ENCODE assay signal across 8 mouse cellular contexts in the genomic region with DNA sequence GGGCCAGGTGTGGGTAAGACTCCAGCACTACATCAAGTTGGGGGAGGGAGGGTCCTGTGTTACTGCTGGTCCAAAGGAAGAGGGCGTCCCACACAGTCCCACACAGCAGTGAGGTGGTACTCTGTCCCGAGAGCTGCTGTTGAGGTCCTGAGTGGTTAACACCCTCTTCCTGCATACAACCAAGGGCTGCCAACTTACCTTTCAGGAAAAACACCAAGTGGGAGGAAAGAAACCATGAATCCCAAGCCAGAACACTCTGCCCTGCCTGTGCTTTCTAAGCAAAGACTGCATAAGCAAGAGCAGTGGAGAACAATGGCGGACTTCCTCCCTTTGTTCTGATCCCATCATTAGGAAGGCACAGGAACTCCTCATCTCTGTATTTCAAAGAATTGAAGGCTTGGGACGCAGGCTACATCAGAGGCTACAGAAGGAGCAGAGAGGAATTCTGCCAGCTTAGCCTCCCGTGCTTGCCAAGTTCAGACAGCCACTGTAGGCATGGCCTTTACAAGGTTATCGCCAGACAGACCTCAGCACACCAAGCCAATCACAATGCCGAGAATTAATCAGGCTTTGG.
DNase-seq lines count a peak whose midpoint lies in the region; ATAC-seq and TF ChIP-seq lines count a peak whose summit lies in the region.

No protein-coding gene starts in this region.

- intact Hi-C loops in left cerebral cortex, adult 2 months (cut with DNase I): no loop called here
- intact Hi-C loops in left cerebral cortex, postnatal 25 days (cut with DNase I): no loop called here

- no peaks in the 10 kb centered on the region for H3K27me3 ChIP-seq in forebrain, embryonic 15.5 days
- no peaks in the 10 kb centered on the region for H3K27me3 ChIP-seq in midbrain, embryonic 13.5 days
- no peaks in the 10 kb centered on the region for H3K27me3 ChIP-seq in liver, postnatal 0 days (ENCODE audit: insufficient read depth, low read length)

- H3K4me1 ChIP-seq in forebrain, embryonic 15.5 days: peaks cover 23% of the 10 kb centered on the region
- H3K4me1 ChIP-seq in midbrain, embryonic 13.5 days (replicated peaks): peaks cover 24% of the 10 kb centered on the region
- peaks cover 6% of the 10 kb centered on the region; the same call in 1 of the 2 replicates for H3K4me1 ChIP-seq in liver, postnatal 0 days (ENCODE audit: insufficient read depth)

- no peak overlapping the region for H3K4me3 ChIP-seq in left cerebral cortex, adult 2 months
- no peak overlapping the region for H3K4me3 ChIP-seq in forebrain, embryonic 15.5 days
- H3K4me3 ChIP-seq in midbrain, embryonic 13.5 days (replicated peaks): no peak overlapping the region
- no peak overlapping the region for H3K4me3 ChIP-seq in liver, postnatal 0 days (ENCODE audit: low read depth, low read length)

- 33% methylated on average over 7 of the region's 7 CpGs for WGBS in forebrain, embryonic 15.5 days
- 46% methylated on average over 7 of the region's 7 CpGs for WGBS in midbrain, embryonic 13.5 days
- WGBS in liver, postnatal 0 days (ENCODE audit: insufficient replicate concordance): 80% methylated on average over 7 of the region's 7 CpGs

- no peaks in the 10 kb centered on the region for H3K36me3 ChIP-seq in forebrain, embryonic 15.5 days
- peaks cover 21% of the 10 kb centered on the region for H3K36me3 ChIP-seq in midbrain, embryonic 13.5 days
- H3K36me3 ChIP-seq in liver, postnatal 0 days (replicated peaks; ENCODE audit: insufficient read depth, low read length): peaks cover 45% of the 10 kb centered on the region

- no peak overlapping the region for H3K4me2 ChIP-seq in forebrain, embryonic 15.5 days (replicated peaks)
- peak overlapping the region; percentile 4; the same call in 1 of the 2 replicates for H3K4me2 ChIP-seq in midbrain, embryonic 13.5 days (replicated peaks)
- no peak overlapping the region for H3K4me2 ChIP-seq in liver, postnatal 0 days (ENCODE audit: low read depth, low read length)

- TF ChIP-seq EP300 in liver, postnatal 0 days (IDR thresholded peaks at IDR 0.05; ENCODE audit: low read depth): no peak

- H3K27ac ChIP-seq in left cerebral cortex, adult 2 months: 0 out of 2 replicates have a peak overlapping the region, but pooled peaks have one; percentile 5
- H3K27ac ChIP-seq in forebrain, embryonic 15.5 days (replicated peaks): peak overlapping the region; percentile 29
- peak overlapping the region; percentile 77 for H3K27ac ChIP-seq in midbrain, embryonic 13.5 days
- no peak overlapping the region for H3K27ac ChIP-seq in liver, postnatal 0 days (ENCODE audit: low read depth)

- H3K9me3 ChIP-seq in forebrain, embryonic 15.5 days: no peaks in the 10 kb centered on the region
- H3K9me3 ChIP-seq in midbrain, embryonic 13.5 days: no peaks in the 10 kb centered on the region
- H3K9me3 ChIP-seq in liver, postnatal 0 days (ENCODE audit: low read length): no peaks in the 10 kb centered on the region

- H3K9ac ChIP-seq in forebrain, embryonic 15.5 days (replicated peaks): no peak overlapping the region
- H3K9ac ChIP-seq in midbrain, embryonic 13.5 days (replicated peaks): no peak overlapping the region
- H3K9ac ChIP-seq in liver, postnatal 0 days (replicated peaks): no peak overlapping the region

- TF ChIP-seq CTCF in left cerebral cortex, adult 2 months (IDR thresholded peaks at IDR 0.05): no peak
- TF ChIP-seq CTCF in liver, postnatal 0 days (IDR thresholded peaks at IDR 0.05; ENCODE audit: low read depth): no peak

- peak; percentile 54; the same call in 1 of the 2 replicates for ATAC-seq in forebrain, embryonic 15.5 days (replicated peaks)
- ATAC-seq in midbrain, embryonic 13.5 days: peak; percentile 60; the same call in 1 of the 2 replicates
- ATAC-seq in liver, postnatal 0 days: no peak

- DNase-seq in left cerebral cortex, adult 2 months (ENCODE audit: extremely low spot score in 1 of 2, low spot score in 2 of 2): no peak
- no peak for DNase-seq in left cerebral cortex, adult 9 months (ENCODE audit: low spot score in 2 of 2)
- peak; percentile 43 for DNase-seq in kidney, adult 18-20 months
- no peak for DNase-seq in right cerebral cortex, postnatal 4 days
- no peak for DNase-seq in left cerebral cortex, postnatal 25 days (ENCODE audit: low spot score in 2 of 2)
- no peak for DNase-seq in liver, postnatal 0 days
